Mouse (Mus musculus) spleen, adult 12 weeks (tissue): ENCODE measurements at regions not wholly inside any gene's neighbourhood (a gene's known extent, or its start where the extent isn't known, plus 50 kb on each side); places are given as distances from the start of the nearest gene placed in this dataset.
A peak's percentile ranks its signal among the peaks of the same experiment; 100 is the strongest.

ENCODE experiments used
- DNase-seq: peaks from one replicate; pipeline ENCODE4 v3.0.0; 2022; ENCODE audit warnings: low spot score

GRCm38 (mm10) chr3:14381421-14381992 lies 99.0 kb upstream of the Slc7a12 start:
- DNase-seq = peak; percentile 18

DNA sequence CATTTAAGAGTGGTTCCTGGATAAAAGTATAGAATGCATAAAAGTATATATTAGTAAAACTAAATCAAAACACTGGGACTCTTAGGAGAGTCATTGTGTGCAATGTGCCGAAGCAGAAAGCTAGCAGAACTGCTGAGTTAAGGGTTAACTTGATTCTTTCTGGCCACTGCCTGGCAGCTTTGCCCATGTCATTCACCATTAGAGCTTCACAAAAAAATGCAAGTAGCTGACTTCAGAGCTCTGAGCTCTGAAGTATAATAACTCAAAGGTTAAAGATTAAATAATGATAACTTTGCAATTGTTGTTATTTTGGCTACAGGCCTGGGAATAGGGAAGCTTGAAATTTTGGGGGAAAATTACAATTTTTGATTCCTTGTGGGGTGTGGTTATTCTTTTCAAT lies 89.8 kb upstream of the Slc7a12 start:
- no peak for DNase-seq

GRCm38 (mm10) chr3:14398676-14399075 lies 81.8 kb upstream of the Slc7a12 start:
- no peak for DNase-seq

DNA sequence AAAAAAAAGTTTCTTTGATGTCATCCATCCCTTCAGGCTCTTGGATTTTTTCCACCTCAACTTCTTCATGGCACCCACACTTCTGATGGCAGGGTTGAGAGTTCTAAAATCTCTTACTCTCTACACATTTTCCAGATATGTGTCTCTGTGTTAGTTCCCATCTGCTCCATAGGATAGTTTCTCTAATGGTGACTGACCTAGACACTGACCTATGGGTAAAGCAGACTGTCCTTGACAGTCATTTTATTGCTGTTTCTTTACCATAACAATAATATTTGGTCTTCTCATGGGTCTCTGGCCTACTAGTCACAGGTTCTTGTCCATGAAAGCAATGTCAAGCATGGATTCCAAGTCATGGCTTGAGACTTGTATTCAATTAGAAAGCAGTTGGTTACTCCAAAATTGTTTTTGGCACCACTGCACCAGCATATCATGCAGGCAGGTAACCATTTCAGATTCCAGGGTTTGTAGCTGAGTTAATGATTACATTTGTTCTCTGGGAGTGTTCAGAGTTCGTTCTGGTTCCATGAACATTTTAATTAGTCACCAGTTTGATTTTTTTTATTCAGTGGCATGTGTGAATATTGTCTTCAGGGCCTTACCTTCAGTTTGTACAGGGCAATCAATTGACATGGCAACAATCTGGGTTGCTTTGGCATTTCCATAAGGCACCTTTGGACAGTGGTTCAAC lies 71.9 kb upstream of the Slc7a12 start:
- DNase-seq = no peak
